Mouse (Mus musculus): ENCODE measurements around the gene Rnf24.

DNA sequence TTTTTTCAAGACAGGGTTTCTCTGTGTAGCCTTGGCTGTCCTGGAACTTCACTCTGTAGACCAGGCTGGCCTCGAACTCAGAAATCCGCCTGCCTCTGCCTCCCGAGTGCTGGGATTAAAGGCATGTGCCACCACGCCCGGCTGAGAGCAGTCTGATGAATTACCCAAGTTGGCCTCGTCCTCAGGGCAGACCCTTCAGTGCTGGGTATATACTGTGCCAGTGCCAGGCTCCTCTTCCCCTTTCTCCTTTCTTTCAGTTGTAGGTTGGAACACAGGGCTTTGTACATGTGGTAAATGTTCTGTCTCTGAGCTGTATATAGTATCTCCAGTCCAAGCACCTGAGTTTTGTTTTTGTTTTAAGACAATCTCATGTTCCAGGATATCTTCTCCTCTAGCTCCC, 88.7 kb downstream of the Rnf24 start:
- no peak for TF ChIP-seq POLR2A (IDR thresholded peaks at IDR 0.05; ENCODE audit: low read depth, low read length)
- TF ChIP-seq CTCF (IDR thresholded peaks at IDR 0.05; ENCODE audit: extremely low read depth, insufficient read depth, insufficient read length, insufficient replicate concordance), result no peak

Data from spleen, adult 2 months (tissue).